Mouse (Mus musculus): ENCODE measurements around the gene Kcnh1.

DNA sequence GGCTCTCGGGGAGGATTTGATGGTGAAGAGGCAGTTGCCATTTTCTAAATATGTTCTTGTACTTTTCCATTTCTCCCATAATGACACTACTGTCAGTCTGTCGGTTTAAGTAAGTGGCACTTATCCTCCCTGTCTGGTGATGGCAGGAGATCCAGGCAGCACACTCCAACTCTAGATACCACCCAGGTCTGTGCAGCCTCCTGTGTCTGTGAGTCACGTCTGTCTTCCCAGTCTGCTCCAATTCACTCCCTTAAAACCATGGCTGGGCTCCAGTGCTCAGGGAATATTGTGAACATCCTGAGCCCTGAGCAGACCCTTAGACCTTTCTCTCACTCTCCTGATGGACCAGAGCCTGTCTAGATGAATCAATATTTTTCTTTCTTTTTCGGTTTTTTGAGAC, 151.2 kb downstream of the Kcnh1 start:
- TF ChIP-seq CTCF (IDR thresholded peaks at IDR 0.05; ENCODE audit: control insufficient read depth, insufficient read depth, insufficient replicate concordance, low read depth, low read length), result no peak
- no peak for TF ChIP-seq POLR2A (IDR thresholded peaks at IDR 0.05; ENCODE audit: control insufficient read depth, low read depth, low read length)

Data from testis, adult 2 months (tissue).